In genomic region chr6:70824987-70825337, GRCm38 (mm10) we compare ENCODE assay signal across 8 mouse cellular contexts. TPM values are rescaled to one million over a fixed set of nuclear protein-coding genes. Genes with fewer than 3 reads are reported as not detected.
A peak's percentile ranks its signal among the peaks of the same experiment; 100 is the strongest.
DNase-seq lines count a peak whose midpoint lies in the region; ATAC-seq lines count a peak whose summit lies in the region.

No protein-coding gene starts in this region.

- intact Hi-C loops in gastrocnemius, postnatal 36 days (cut with DNase I): no loop called here

- 27% methylated on average over 4 of the region's 4 CpGs for WGBS in lung, embryonic 16.5 days
- 56% methylated on average over 4 of the region's 4 CpGs for WGBS in forebrain, embryonic 11.5 days
- 22% methylated on average over 4 of the region's 4 CpGs for WGBS in liver, embryonic 13.5 days (ENCODE audit: insufficient replicate concordance)
- WGBS in stomach, embryonic 14.5 days: 40% methylated on average over 4 of the region's 4 CpGs

- DNase-seq in lung, postnatal 4 days: no peak
- DNase-seq in forebrain, embryonic 11.5 days (ENCODE audit: low spot score): no peak
- DNase-seq in liver, embryonic 13.5 days: no peak
- DNase-seq in urinary bladder, postnatal 36 days (ENCODE audit: low spot score in 2 of 2): no peak
- DNase-seq in gastrocnemius, postnatal 36 days: no peak
- no peak for DNase-seq in gastrocnemius, postnatal 10 days

- no peak overlapping the region for H3K27ac ChIP-seq in lung, embryonic 16.5 days (ENCODE audit: low read length)
- H3K27ac ChIP-seq in forebrain, embryonic 11.5 days (ENCODE audit: low read depth, low read length): no peak overlapping the region
- peak overlapping the region; percentile 80 for H3K27ac ChIP-seq in liver, embryonic 13.5 days
- H3K27ac ChIP-seq in stomach, embryonic 14.5 days (ENCODE audit: low read length): no peak overlapping the region

- H3K36me3 ChIP-seq in lung, embryonic 16.5 days (ENCODE audit: control insufficient read depth, insufficient read depth, low read length): no peaks in the 10 kb centered on the region
- H3K36me3 ChIP-seq in forebrain, embryonic 11.5 days (ENCODE audit: control insufficient read depth, insufficient read depth, low read length): no peaks in the 10 kb centered on the region
- no peaks in the 10 kb centered on the region for H3K36me3 ChIP-seq in liver, embryonic 13.5 days
- no peaks in the 10 kb centered on the region for H3K36me3 ChIP-seq in stomach, embryonic 14.5 days (ENCODE audit: control insufficient read depth, insufficient read depth, low read length)

- peak overlapping the region; percentile 68 for H3K4me2 ChIP-seq in lung, embryonic 16.5 days (ENCODE audit: low read depth, low read length)
- H3K4me2 ChIP-seq in forebrain, embryonic 11.5 days (ENCODE audit: low read depth, low read length, severe bottlenecking): peak overlapping the region; percentile 64
- peak overlapping the region; percentile 85 for H3K4me2 ChIP-seq in liver, embryonic 13.5 days
- H3K4me2 ChIP-seq in stomach, embryonic 14.5 days (replicated peaks; ENCODE audit: low read depth, low read length): peak overlapping the region; percentile 50; the same call in 1 of the 2 replicates

- no peak overlapping the region for H3K9ac ChIP-seq in lung, embryonic 16.5 days (ENCODE audit: low read length)
- no peak overlapping the region; the same call in none of the 2 replicates for H3K9ac ChIP-seq in forebrain, embryonic 11.5 days (ENCODE audit: low read length)
- peak overlapping the region; percentile 71 for H3K9ac ChIP-seq in liver, embryonic 13.5 days
- H3K9ac ChIP-seq in stomach, embryonic 14.5 days (replicated peaks; ENCODE audit: low read depth, low read length): no peak overlapping the region

- no peaks in the 10 kb centered on the region for H3K27me3 ChIP-seq in lung, embryonic 16.5 days (ENCODE audit: control insufficient read depth, insufficient read depth, low read depth, low read length)
- no peaks in the 10 kb centered on the region for H3K27me3 ChIP-seq in forebrain, embryonic 11.5 days (ENCODE audit: control insufficient read depth, insufficient read depth, low read length)
- H3K27me3 ChIP-seq in liver, embryonic 13.5 days: no peaks in the 10 kb centered on the region
- H3K27me3 ChIP-seq in stomach, embryonic 14.5 days (ENCODE audit: control insufficient read depth, insufficient read depth, low read length): no peaks in the 10 kb centered on the region

- H3K4me1 ChIP-seq in lung, embryonic 16.5 days (replicated peaks; ENCODE audit: control insufficient read depth, insufficient read depth, low read length): 0 out of 2 replicates have a peak, but pooled peaks cover 3% of the 10 kb centered on the region
- H3K4me1 ChIP-seq in forebrain, embryonic 11.5 days (replicated peaks; ENCODE audit: control insufficient read depth, insufficient read depth, low read length): no peaks in the 10 kb centered on the region
- H3K4me1 ChIP-seq in liver, embryonic 13.5 days (replicated peaks): peaks cover 36% of the 10 kb centered on the region
- no peaks in the 10 kb centered on the region for H3K4me1 ChIP-seq in stomach, embryonic 14.5 days (ENCODE audit: control insufficient read depth, insufficient read depth, low read length)

- peak overlapping the region; percentile 43 for H3K4me3 ChIP-seq in lung, embryonic 16.5 days (ENCODE audit: low read length)
- H3K4me3 ChIP-seq in forebrain, embryonic 11.5 days (ENCODE audit: low read depth, low read length): peak overlapping the region; percentile 39
- H3K4me3 ChIP-seq in liver, embryonic 13.5 days (replicated peaks): peak overlapping the region; percentile 57
- H3K4me3 ChIP-seq in stomach, embryonic 14.5 days (ENCODE audit: low read depth, low read length): no peak overlapping the region; the same call in 1 of the 2 replicates

- H3K9me3 ChIP-seq in lung, embryonic 16.5 days (ENCODE audit: control insufficient read depth, low read length): no peaks in the 10 kb centered on the region
- no peaks in the 10 kb centered on the region for H3K9me3 ChIP-seq in forebrain, embryonic 11.5 days (ENCODE audit: control insufficient read depth, low read length)
- H3K9me3 ChIP-seq in liver, embryonic 13.5 days (replicated peaks): no peaks in the 10 kb centered on the region
- no peaks in the 10 kb centered on the region for H3K9me3 ChIP-seq in stomach, embryonic 14.5 days (ENCODE audit: control insufficient read depth, low read depth, low read length)

- peak; percentile 17 for ATAC-seq in lung, embryonic 16.5 days (ENCODE audit: low read depth)
- no peak for ATAC-seq in forebrain, embryonic 11.5 days (replicated peaks; ENCODE audit: low FRiP score)
- no peak for ATAC-seq in liver, embryonic 13.5 days (ENCODE audit: low read depth)
- ATAC-seq in stomach, embryonic 14.5 days (ENCODE audit: insufficient number of reproducible peaks, insufficient read depth, low FRiP score, low read depth): no peak

RNA-seq across cellular contexts. Expression of gene Eif2ak3, which starts 19.4 kb away (rescaled TPM):
- 9.1 and 9.5 TPM in 2 replicates for polyA plus RNA-seq in lung, embryonic 16.5 days (2015; fragmentation: Nextera tagmentation; extraction: Ambion mirVana)
- 9.8 and 11.0 TPM in 2 replicates for polyA plus RNA-seq in forebrain, embryonic 11.5 days (2014; fragmentation: Nextera tagmentation; extraction: Ambion mirVana)
- polyA plus RNA-seq in liver, embryonic 13.5 days (2015; fragmentation: Nextera tagmentation; extraction: Ambion mirVana): 3.4 and 3.5 TPM in 2 replicates
- polyA plus RNA-seq in stomach, embryonic 14.5 days (2014; fragmentation: Nextera tagmentation; extraction: Ambion mirVana): 10.2 and 12.5 TPM in 2 replicates
- 1 to 10 TPM; 3.8 to 4.0 TPM for total RNA-seq in gastrocnemius, postnatal 36 days (2021)
- total RNA-seq in gastrocnemius, postnatal 10 days (2021): 10 to 100 TPM; 10.5 to 15.4 TPM

RNA-seq across cellular contexts. Expression of gene Rpia, which starts 32.9 kb away (rescaled TPM):
- 2.2 and 2.7 TPM in 2 replicates for polyA plus RNA-seq in lung, embryonic 16.5 days (2015; fragmentation: Nextera tagmentation; extraction: Ambion mirVana)
- 2.0 and 3.3 TPM in 2 replicates for polyA plus RNA-seq in forebrain, embryonic 11.5 days (2014; fragmentation: Nextera tagmentation; extraction: Ambion mirVana)
- polyA plus RNA-seq in liver, embryonic 13.5 days (2015; fragmentation: Nextera tagmentation; extraction: Ambion mirVana): 3.7 and 4.5 TPM in 2 replicates
- 4.5 and 4.8 TPM in 2 replicates for polyA plus RNA-seq in stomach, embryonic 14.5 days (2014; fragmentation: Nextera tagmentation; extraction: Ambion mirVana)
- 10 to 100 TPM; 12.1 to 16.3 TPM for total RNA-seq in gastrocnemius, postnatal 36 days (2021)
- total RNA-seq in gastrocnemius, postnatal 10 days (2021): 10 to 100 TPM in 1 of 2 experiments, 1 to 10 TPM in 1; 8.5 to 10.2 TPM
